Mouse (Mus musculus) heart, adult 2 months (tissue): Measurements from ENCODE around the gene Krtap4-1.

ENCODE experiments used
- CTCF ChIP-seq: fragments of 200-600 bp; IDR thresholded peaks from 2 replicates; pipeline ENCODE4 v1.8.1; 2022; ENCODE audit warnings: antibody characterized with exemption, mild to moderate bottlenecking, moderate library complexity
- EP300 ChIP-seq: fragments of 200-500 bp; IDR thresholded peaks from 2 replicates; pipeline ENCODE4 v1.6.1; 2011; ENCODE audit warnings: low read depth, low read length, control low read depth; ENCODE audit not compliant: insufficient read depth
- POLR2A ChIP-seq: fragments of 200-500 bp; IDR thresholded peaks from 2 replicates; pipeline ENCODE4 v1.6.1; 2011; ENCODE audit warnings: mild to moderate bottlenecking, low read depth, low read length, control low read depth; ENCODE audit not compliant: insufficient read depth

GRCm38 (mm10) chr11:99630890-99631289, 2.9 kb upstream of the Krtap4-1 start:
- no peak for TF ChIP-seq POLR2A
- TF ChIP-seq EP300: no peak
- TF ChIP-seq CTCF: no peak
